Mouse (Mus musculus) adrenal gland, adult (tissue): Measurements from ENCODE around the gene Hsf3.
A peak's percentile ranks its signal among the peaks of the same experiment; 100 is the strongest.
"Not testable (repeated sequence)": the region's sequence is repeated elsewhere in the genome, so short reads cannot be mapped to it uniquely, and the experiment has no call there.

ENCODE experiments used
- DNase-seq, 2 experiments: peaks; one replicate each; pipeline ENCODE4 v3.0.0; 2022 to 2023; ENCODE audit warnings: low spot score in 1 of 2; ENCODE audit not compliant: inconsistent age in 2 of 2

The Hsf3 gene

DNA sequence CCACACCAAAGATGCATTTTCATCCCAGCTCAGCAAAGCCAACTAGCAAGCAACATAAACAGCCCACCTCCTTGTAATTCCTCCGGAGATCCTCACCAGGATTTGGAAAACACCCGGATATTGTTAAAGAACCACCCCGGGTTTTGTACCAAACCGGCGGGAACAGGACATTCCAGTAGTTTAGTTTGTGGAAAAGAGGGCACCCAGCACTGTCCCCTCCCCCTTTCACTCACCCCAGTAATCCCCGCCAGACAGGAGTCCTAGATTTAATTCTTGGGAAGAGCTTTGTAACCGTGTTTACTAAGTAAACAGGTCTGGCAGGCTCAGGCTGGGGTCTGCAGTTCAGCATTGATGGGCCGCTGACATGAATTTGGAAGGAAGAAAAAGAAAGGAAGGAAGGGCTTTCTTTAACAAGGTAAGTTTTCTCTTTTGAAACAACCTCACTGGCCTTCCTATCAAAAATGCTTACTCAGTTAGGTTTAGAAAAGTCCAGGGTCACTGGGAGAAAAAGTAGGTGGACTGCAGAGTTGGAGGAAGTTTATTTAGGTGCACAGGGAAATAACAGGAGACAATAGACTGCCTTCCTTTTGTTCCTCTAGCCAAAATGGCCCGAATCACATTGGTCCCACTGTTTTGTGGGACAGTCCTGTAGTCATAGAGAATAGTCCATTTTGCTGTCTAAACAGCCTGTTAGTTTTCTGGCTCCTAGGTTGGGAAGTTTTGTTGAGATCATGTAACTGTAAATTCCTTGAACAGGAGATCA is at the start of gene Hsf3:
Gene Hsf3, minus strand, starts transcription at position 94 of the 763 bp plus-strand sequence.
- DNase-seq = peak in 1 of 2 experiments; percentile 25

DNA sequence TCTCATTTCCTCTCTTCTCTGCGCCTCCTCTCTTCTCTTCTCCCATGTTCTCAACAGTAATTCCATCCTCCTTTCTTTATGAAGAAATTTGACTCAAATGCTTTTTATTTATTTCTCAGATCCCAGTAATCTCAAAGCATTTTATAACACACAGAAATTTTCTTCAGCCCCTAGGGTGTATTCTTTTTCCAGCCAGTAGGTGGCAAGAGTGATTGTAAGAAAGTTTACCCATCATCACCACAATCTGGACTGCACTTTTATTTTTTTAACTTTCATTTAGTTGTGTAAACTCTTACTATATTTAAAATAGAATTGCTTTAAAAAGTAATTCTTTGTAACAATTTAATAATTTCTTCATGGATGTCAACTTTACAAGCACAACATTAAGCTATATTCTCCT is 45.5 kb upstream of the Hsf3 start:
- no peak for DNase-seq

DNA sequence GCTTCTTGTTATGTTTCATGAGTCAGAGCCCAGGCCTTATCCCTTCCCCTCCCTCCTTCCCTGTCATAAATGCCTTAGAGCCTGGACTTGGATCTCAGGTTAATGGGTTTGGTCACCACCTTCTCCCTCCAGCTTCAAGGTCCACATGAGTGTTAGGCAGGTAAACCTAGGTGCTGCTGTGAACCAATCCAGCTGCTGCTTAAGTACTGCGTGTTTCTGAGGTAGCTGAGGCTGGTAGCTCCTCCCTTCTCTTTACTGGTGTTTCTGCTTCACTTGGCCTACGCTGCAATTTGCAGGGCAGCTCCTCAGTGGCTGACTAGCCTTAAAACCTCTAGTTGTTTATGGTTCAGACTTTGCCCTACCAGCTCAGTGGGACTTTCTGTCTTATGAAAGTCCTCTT is 945 bp downstream of the Hsf3 start, which contains the start of gene Heph:
Gene Heph, plus strand, starts transcription at position 211 of the 400 bp plus-strand sequence.
- DNase-seq = no peak

DNA sequence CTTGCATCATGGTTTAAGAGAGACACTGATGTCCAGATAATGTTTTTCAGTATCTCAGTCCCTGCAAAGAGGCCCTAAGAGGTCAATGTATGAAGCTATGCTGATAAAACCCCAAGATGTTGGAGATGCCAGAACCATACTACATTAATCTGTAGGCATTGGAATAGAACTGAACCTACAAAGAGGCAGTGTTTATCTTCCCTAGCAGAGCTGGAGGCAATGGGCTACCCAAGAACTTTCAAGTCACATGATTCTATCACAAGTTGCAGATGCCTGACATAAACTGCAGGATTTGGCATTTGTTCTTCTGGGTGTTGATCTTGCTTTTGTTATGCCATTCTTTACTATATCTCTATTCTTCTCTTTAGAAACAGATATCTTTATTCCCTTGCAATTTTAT is 36.7 kb downstream of the Hsf3 start:
- peak in 1 of 2 experiments; percentile 6 for DNase-seq

DNA sequence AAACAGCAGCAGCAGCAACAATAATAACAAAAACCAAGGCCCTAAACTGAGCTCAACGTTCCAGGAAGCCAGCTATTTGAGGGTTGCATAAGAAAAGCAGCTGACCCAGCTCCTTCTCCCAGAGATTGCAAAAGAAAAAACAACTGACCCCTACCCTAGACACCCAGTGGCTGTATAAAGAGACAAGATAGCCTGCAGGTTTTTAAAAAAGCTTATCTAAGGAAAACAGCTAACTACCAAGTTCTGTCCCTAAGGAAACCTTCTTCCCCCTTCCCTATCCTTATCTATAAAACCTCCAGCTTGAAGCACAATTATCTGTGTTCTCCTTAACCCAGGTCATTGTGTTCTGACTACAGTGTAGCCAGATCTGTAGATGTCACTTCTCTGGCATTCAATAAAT is 38.4 kb downstream of the Hsf3 start:
- DNase-seq = no peak

DNA sequence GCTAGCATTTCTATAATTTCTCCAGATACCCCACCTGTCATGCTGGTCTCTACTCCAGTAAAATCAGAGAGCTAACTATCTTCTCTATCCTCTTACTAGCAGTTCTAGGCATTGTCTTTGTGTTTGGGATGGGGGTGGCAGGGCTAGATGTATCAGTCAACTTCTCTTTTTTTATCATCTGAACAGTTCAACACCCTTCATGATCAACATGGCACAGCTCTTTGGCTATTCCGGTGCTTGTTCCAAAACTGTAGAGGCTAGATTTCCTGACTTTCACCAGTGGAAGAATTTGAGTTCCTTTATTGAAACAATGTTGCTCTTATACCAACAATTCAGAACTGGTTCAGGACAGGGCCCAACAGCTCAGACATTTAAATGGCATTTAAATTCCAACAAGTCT is 39.1 kb downstream of the Hsf3 start:
- no peak for DNase-seq

DNA sequence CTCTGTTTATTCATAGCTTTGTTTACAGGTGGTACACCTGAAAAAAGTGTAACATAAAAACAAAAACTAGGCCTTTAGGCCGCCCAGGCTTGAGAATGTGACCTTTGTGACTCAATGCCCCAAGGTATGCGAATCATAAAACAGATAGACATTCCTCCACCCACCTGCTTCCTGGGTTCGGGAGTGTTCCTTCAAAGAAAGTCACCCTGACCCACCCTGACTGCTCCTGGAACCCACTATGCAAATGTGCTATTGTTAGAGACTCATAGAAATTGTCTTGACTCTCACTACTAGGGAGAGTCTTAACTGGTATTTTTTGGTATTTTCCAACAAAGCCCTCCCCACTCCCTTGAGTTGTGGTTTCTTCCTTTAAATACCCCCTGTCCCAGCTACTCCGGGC is 40.7 kb downstream of the Hsf3 start:
- not testable (repeated sequence) for DNase-seq

DNA sequence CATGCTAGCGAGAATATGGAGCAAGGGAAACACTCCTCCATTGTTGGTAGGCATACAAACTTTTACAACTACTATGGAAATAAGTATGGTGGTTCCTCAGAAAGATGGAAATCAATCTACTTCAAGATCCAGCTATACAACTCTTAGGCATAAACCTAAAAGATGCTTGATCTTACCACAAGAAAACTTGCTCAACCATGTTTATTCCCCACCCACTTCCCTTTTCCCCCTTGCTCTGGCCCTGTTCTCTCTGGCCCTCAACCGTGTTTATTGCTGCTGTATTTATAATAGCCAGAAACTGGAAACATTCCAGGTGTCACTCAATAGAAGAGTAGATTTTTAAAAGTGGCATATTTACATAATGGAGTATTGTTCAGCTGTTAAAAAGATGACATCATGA is 117.0 kb downstream of the Hsf3 start:
- DNase-seq = no peak

DNA sequence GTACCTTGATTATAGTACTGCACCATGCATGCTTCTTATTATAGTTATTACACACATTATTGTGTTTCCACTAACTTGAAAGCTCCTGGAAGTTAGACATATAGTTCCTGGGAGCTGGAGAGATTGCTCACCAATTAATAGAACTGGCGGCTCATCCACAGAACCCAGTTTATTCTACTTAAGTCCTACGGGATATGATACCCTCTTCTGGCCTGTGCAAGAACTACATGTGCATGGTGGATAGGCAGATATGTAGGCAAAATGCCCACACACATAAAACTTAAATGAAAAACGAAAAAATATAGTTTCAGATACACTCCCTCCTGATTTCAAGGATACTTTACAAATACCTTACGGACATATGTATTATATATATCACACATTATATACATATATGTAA is 126.3 kb downstream of the Hsf3 start:
- DNase-seq = peak in 1 of 2 experiments; percentile 31

DNA sequence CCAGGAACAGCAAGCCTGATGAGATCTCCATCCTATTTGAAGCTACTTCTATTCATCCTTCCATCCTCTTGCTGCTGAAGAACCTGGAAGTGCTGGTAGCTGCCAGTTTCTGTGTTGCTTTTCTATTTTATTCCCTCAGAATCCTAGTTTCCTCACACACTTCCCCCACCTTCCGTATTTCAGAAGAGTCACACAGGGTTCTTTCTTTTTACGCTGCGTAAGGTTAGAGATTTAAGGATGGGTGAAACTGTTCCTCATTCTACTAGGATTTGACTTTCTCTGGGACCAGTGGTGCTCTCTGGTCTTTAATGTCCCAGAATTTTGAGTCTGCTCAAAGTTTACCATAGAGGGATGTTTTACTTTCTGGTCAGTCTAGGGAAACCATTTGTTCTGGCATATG is 162.8 kb downstream of the Hsf3 start, which contains the start of gene Vsig4:
Gene Vsig4, minus strand, starts transcription at position 101 of the 400 bp plus-strand sequence.
- DNase-seq = no peak

DNA sequence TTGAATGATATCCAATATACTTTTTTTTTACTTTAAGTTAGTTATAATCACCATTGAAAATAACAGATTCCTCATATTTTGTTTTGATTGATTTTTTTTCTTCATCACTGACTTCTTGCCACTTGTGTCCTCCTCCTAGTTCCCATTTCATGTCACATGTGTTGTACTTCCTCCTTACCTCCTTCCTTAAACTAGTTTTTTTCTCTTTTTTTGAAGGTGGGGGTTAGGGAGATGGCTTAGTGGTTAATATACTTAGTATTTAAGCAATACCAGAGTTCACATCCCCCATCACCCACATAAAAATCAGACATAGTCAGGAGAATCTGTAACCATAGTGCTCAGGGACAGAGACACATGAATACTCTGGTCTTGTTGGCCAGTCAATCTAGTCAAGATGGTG is 199.6 kb downstream of the Hsf3 start:
- no peak for DNase-seq
